Mouse (Mus musculus) megakaryocyte-erythroid progenitor cell, adult 5-6 weeks (primary cell): ENCODE results near the gene Ankrd65. TPM values are rescaled to one million over a fixed set of nuclear protein-coding genes. Genes with fewer than 3 reads are reported as not detected.
"Not testable (repeated sequence)": the region's sequence is repeated elsewhere in the genome, so short reads cannot be mapped to it uniquely, and the experiment has no call there.

ENCODE experiments used
- ATAC-seq: replicated peaks from 2 replicates; pipeline ENCODE4 v1.8.0; 2016; ENCODE audit warnings: mild to moderate bottlenecking, inconsistent platforms; ENCODE audit not compliant: severe bottlenecking, poor library complexity, low FRiP score, low TSS enrichment
- total RNA-seq, 2 experiments: library from RNA; stranded (forward) in 1 of 2; stranded (reverse) in 1 of 2; fragments of 200-1000, 215-1000 nt in 1 of 2; fragments of >200 nt in 1 of 2; fragmentation: Nextera tagmentation in 1 of 2; gene quantifications; 2 replicates each; pipeline ENCODE4 v1.2.3; 2014 to 2017

Gene Ankrd65
- total RNA-seq, 2 experiments from 2014 or later = not detected

DNA sequence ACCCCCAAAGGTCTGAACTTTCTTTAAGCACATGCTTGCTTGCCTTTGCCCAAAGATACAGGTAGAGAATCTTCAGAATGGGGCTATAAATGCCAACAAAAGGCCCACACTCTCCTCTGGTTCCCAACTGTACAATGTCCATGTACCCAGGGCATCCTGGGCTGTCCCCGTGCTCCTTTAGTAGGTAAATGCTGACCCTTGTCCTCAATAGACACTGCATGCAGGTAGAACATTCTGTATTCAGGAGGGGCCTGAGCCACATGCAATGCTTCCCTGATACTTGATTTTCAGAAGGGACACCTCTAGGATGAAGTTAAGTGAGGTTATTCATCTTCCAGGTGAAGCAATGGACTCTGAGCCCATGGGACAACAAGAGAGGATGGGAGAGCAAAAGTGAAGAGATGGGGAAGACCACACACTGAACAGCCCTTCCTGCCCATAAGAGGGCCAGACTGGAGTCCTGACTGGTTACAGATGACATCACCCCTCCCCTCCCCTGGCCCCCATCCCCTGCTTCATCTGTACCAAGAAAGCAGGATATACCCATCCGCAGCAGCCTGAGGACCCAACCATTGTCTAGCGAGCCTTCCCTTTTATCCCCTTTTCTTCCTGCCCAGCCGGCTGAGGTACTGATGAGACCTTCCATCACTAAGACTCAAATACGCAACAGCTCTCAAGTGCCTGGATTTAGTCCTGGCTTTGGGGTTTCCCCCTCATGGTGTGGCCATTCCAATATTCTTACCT is 16.7 kb upstream of the Ankrd65 start:
- ATAC-seq = no peak

DNA sequence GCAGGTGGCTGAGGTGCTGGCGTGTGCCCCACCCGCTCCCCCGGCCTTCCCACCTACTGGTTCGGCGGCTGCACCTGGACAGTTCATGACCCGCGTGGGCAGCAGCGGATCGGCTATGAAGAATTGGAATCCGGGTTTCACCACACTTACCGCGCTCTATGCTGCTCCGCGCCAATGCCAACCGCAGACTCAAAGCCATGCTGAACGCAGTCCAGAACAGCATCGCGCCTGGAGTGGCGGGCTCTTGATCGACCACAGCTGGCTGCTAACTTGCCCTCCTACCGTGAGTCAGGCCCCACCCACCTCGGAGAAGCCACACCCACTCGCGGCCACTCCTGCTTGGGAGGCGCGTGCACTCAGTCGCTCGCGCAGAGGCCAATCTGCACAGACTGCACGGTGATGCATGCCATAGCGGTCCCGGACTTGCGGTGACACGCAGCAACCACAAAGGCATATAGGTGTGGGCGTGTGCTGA is 15.9 kb upstream of the Ankrd65 start, which contains the start of gene Vwa1:
TSS of gene Vwa1 (minus strand) at position 419 of the 475 bp plus-strand sequence.
- ATAC-seq = peak; percentile 83

DNA sequence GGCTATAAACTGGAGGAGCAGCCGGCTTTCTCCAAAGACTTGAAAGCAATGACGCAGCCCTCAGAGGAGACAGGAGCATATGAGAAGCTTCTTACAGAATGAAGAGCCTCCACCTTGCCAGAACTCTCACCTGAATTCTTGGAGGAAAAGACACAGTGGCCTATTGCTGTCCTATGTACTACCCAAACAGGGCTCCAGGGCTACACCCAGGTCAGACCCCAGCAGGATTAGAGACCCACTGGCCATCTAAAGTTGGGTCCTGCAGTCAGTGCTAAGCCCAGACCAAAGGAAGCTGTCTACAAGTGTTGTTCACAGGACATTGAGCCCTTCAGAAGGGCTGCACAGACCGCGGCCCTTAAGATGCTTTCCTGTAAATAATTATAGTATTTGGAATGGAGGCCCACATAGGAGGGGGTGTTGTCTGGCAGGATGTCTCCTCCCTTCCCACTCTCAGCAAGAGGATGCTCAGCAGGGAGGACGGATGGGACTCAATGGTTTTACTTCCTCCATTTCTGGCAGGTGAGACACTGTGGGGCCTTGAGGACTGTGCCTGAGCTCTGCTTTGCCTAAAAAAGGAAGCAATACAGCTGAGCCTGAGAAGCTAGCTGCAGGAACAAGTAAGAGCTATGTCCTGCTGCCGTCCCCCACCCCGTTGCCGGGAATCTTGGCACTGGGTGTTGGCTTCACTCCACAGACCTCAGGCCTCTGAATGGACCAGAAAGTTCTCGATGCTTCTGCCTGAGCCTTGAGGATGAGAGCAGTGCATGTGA is 15.1 kb upstream of the Ankrd65 start:
- no peak for ATAC-seq

DNA sequence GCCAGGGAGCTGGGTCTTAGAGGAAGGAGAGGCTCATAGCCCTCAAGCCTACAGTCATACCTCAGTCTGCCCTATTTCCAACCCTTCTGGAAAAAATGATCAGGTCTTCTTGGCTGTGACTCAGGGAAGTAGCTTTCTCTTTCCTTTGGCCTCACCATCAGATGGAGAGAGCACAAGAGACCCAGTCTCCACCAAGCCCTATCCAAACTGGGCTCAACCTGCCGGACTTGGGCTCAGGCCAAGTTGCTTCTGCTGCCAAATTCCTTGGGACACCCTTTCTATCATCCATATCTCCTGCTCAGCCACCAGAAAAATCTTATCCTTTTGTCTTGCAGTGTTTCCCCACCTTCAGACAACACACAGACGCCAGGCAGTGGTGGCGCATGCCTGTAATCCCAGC is 14.4 kb upstream of the Ankrd65 start:
- no peak for ATAC-seq

DNA sequence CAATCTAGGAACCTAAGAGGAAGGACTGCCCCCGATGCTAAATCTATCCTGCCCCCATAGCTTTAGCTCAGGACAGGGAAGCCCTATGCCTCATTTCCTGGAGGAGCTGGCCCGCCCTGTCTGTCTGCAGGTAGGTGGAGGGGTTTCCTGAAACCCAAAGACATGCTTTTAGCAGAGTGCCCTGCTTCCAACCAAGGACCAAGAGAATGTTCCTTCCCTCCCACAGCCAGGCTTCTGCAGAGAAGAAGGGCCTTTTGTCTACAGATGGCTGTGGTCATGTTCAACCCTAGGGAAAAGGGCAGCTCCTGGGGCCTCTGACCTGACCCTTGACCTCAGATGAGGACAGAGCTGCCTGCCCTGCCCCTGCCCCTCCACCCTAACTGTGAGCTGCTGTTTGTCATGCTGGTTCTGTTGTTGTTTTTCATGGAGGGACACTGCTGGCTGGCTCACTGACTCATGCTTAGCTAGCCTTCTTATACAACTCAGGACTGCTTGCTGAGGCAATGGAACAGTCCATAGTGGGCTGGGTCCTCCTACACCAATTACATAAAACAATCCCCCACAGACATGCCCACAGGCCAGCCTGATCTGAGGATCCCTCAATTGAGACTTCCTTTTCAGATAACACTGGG is 13.4 kb upstream of the Ankrd65 start:
- ATAC-seq = no peak

- ATAC-seq = peak; percentile 27; the same call in 1 of the 2 replicates
These were observed 12.4 kb upstream of the Ankrd65 start for GRCm38 (mm10) chr4:155777816-155778215.

DNA sequence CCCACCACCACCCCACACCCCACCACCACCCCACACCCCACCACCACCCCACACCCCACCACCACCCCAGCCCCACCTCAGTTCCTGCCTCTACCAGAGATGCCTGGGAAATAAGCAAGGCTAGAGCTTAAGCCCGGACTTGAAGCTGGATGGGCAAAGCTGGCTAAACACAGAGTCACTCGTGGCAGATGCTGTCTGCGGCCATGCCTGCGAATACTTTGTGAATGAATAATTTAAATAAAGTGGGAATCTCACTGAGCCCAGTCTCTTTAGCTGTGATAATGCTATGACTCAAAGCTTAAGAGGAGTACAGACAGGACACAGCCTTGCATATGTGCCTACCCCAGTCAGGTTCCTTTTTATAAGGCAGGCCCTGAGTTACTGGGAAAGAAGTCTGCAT is 10.7 kb upstream of the Ankrd65 start:
- no peak for ATAC-seq

DNA sequence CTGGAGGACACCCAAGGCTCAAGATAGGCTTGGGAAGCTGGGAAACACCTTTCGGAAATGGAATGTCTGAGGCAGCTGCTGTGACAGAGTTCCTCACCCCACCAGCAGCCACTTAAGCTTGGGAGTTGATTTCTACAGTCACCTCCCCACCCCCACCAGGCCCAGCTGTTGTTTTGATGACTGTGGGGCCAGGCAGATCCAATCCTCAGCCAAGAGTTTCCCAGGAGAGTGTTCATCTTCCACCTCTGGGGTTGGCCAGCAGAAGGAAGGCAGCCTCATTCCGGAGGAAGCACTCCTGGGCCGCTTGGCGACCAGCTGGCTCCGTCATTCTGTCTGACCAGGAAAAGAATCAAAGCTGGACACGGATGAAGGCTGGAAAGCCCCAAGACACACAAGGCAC is 9.3 kb upstream of the Ankrd65 start:
- ATAC-seq = no peak

DNA sequence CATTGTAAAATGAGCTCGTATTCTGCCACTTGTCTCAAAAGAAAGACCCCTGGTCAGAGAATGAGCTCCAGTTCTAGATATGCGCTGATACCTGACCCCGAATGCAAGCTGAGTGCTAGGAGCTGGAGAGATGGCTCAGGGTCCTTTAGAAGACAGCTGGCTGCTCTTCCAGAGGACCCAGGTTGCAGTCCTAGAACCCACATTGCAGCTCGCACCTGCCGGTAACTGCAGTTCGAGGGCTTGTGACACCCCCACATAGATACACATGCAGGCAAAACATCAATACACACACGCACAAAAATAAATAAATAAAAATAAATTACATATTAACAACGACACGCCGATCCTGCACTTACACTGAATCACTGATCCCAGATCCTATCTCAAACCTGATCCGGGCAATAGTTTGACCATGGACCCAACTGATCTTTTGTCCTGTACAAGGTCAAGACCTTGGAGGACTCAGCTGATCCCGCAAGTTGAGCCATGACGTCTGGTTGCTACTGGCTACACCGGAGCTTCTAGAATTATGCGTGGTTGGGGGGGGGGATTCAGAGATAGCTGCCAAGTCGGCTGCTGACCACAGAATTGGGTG is 6.7 kb upstream of the Ankrd65 start:
- ATAC-seq = no peak

- peak; percentile 73 for ATAC-seq
These were observed 6.0 kb upstream of the Ankrd65 start for GRCm38 (mm10) chr4:155784081-155784701.

GRCm38 (mm10) chr4:155785246-155785645 is 5.0 kb upstream of the Ankrd65 start:
- no peak for ATAC-seq

GRCm38 (mm10) chr4:155785819-155786218 is 4.4 kb upstream of the Ankrd65 start, which contains the start of gene Tmem88b:
Tmem88b (minus strand) TSS chr4:155785874.
- peak; percentile 39; the same call in 1 of the 2 replicates for ATAC-seq

GRCm38 (mm10) chr4:155788300-155788699 is 1.9 kb upstream of the Ankrd65 start:
- ATAC-seq = peak; percentile 76

DNA sequence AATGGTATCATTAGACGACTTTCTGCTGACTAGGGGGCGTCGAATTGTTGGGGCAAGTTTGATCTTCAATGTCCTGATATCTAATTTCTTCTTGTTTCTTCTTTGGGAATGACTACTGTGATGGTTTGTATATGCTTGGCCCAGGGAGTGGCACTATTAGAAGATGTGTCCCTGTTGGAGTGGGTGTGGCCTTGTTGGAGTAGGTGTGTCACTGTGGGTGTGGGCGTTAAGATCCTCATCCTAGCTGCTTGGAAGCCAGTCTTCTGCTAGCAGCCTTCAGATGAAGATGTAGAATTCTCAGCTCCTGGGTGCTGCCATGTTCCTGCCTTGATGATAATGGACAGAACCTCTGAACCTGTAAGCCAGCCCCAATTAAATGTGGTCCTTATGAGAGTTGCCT is 1.4 kb upstream of the Ankrd65 start:
- not testable (repeated sequence) for ATAC-seq

DNA sequence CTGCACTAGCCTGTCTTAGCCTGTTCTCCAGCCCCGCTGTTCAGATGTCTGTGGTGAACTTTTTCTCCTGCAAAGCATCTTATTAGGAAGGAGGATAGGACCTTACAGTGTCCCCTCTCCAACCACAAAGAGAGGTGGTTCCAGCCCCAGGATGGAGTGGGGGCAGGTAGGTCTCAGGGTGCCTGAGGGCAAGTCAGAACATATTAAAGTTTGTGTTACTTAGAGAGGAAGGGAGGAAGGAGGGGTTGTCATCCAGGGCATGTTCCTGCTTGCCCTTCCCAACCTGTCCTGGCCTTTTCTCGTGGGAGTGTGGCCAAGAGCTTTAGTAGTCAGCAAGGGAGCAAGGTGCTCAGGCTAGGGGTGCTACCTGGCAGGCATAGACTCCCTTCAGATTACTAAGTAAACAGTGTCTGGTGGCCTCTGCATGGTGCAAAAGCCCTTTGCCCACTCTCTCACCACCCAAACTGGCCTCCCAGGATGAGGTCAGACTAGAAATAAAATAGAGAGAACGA is 467 bp downstream of the Ankrd65 start:
- ATAC-seq = no peak

GRCm38 (mm10) chr4:155791240-155791933 is 1.1 kb downstream of the Ankrd65 start:
- no peak for ATAC-seq

GRCm38 (mm10) chr4:155793730-155794129 is 3.5 kb downstream of the Ankrd65 start:
- no peak for ATAC-seq

GRCm38 (mm10) chr4:155802075-155802474 is 11.8 kb downstream of the Ankrd65 start:
- ATAC-seq = no peak
